Mouse (Mus musculus) neural tube, embryonic 13.5 days (tissue): ENCODE data around the gene Snapin. TPM values are rescaled to one million over a fixed set of nuclear protein-coding genes. Genes with fewer than 3 reads are reported as not detected.
A peak's percentile ranks its signal among the peaks of the same experiment; 100 is the strongest.

Source experiments
- ATAC-seq: fragments of 200-750 bp; cut with Nextera tagmentation; 2 replicates; pipeline ENCODE4 v1.8.0; 2017; ENCODE audit warnings: low read depth, mild to moderate bottlenecking, moderate TSS enrichment, moderate library complexity
- H3K27ac ChIP-seq: fragments of 300-500 bp; sonication (generic); replicated peaks from 2 replicates; pipeline ENCODE4 v1.5.1; 2015; ENCODE audit warnings: moderate library complexity, mild to moderate bottlenecking, inconsistent platforms
- H3K27me3 ChIP-seq: fragments of 300-500 bp; sonication (generic); 2 replicates; pipeline ENCODE4 v1.6.1; 2015; ENCODE audit warnings: mild to moderate bottlenecking, inconsistent platforms
- H3K36me3 ChIP-seq: fragments of 300-500 bp; sonication (generic); 2 replicates; pipeline ENCODE4 v1.6.1; 2015; ENCODE audit warnings: mild to moderate bottlenecking, inconsistent platforms
- H3K4me1 ChIP-seq: fragments of 300-500 bp; sonication (generic); replicated peaks from 2 replicates; pipeline ENCODE4 v1.6.1; 2015; ENCODE audit warnings: inconsistent platforms
- H3K4me2 ChIP-seq: fragments of 300-500 bp; sonication (generic); 2 replicates; pipeline ENCODE4 v1.6.1; 2015; ENCODE audit warnings: inconsistent platforms, mild to moderate bottlenecking, moderate library complexity
- H3K4me3 ChIP-seq: fragments of 300-500 bp; sonication (generic); 2 replicates; pipeline ENCODE4 v1.5.1; 2015; ENCODE audit warnings: mild to moderate bottlenecking, inconsistent platforms
- H3K9ac ChIP-seq: fragments of 300-500 bp; sonication (generic); 2 replicates; pipeline ENCODE4 v1.6.1; 2015; ENCODE audit warnings: moderate library complexity, mild to moderate bottlenecking, inconsistent platforms
- H3K9me3 ChIP-seq: fragments of 300-500 bp; sonication (generic); 2 replicates; pipeline ENCODE4 v1.6.1; 2016; ENCODE audit warnings: inconsistent platforms
- WGBS: fragments of 180-500 bp; shearing (Covaris S2); methylation state at CpG from one replicate; pipeline ENCODE4 v1.1.7; 2015; 5-methylcytosine and 5-hydroxymethylcytosine counted together
- polyA plus RNA-seq: library from polyadenylated mRNA; unstranded; fragments of >200 nt; fragmentation: Nextera tagmentation; extraction: Ambion mirVana; gene quantifications from 2 replicates; pipeline ENCODE4 v1.2.1, GENCODE M21; 2015

Gene Snapin
- polyA plus RNA-seq, 1 experiment from 2014 or later: 103 TPM

- Histone ChIP-seq H3K9me3 (no peaks in the 10 kb centered on the region), H3K27ac (peak overlapping the region; percentile 81), H3K36me3 (no peaks in the 10 kb centered on the region), H3K27me3 (no peaks in the 10 kb centered on the region), H3K4me3 (peak overlapping the region; percentile 29; the same call in 1 of the 2 replicates), H3K9ac (no peak overlapping the region), H3K4me1 (peaks cover 21% of the 10 kb centered on the region), H3K4me2 (peak overlapping the region; percentile 54)
- no peak for ATAC-seq
- WGBS: 62% methylated on average over 11 of the region's 11 CpGs
These were observed 45.2 kb downstream of the Snapin start for GRCm38 (mm10) chr3:90445417-90446200.

GRCm38 (mm10) chr3:90443977-90444376, 46.9 kb downstream of the Snapin start:
- no peak for ATAC-seq
- Histone ChIP-seq H3K27me3 (no peaks in the 10 kb centered on the region), H3K4me2 (no peak overlapping the region), H3K36me3 (no peaks in the 10 kb centered on the region), H3K4me1 (peaks cover 21% of the 10 kb centered on the region), H3K9ac (no peak overlapping the region), H3K9me3 (no peaks in the 10 kb centered on the region), H3K4me3 (no peak overlapping the region), H3K27ac (no peak overlapping the region)
- 80% methylated on average over 3 of the region's 3 CpGs for WGBS

- WGBS: 90% methylated on average over 2 of the region's 2 CpGs
- Histone ChIP-seq H3K27me3 (no peaks in the 10 kb centered on the region), H3K27ac (no peak overlapping the region), H3K4me3 (no peak overlapping the region), H3K36me3 (no peaks in the 10 kb centered on the region), H3K9ac (no peak overlapping the region), H3K9me3 (no peaks in the 10 kb centered on the region), H3K4me2 (no peak overlapping the region), H3K4me1 (peaks cover 5% of the 10 kb centered on the region)
- ATAC-seq: no peak
These were observed 50.1 kb downstream of the Snapin start for GRCm38 (mm10) chr3:90440756-90441155.

Other genes starting within 250 kb of the Snapin start
- 3.3 and 3.5 TPM in 2 replicates for gene Creb3l4, start 247.5 kb downstream of the Snapin start, polyA plus RNA-seq
- 42.4 and 54.8 TPM in 2 replicates for gene Slc39a1, start 242.9 kb downstream of the Snapin start, polyA plus RNA-seq
- 23.7 and 27.0 TPM in 2 replicates for gene Crtc2, start 236.9 kb downstream of the Snapin start, polyA plus RNA-seq
- gene Dennd4b, start 225.8 kb downstream of the Snapin start, polyA plus RNA-seq: 5.9 and 7.4 TPM in 2 replicates
- 13.7 and 15.6 TPM in 2 replicates for gene Gatad2b, start 197.9 kb downstream of the Snapin start, polyA plus RNA-seq
- 22.9 and 24.1 TPM in 2 replicates for gene Slc27a3, start 101.1 kb downstream of the Snapin start, polyA plus RNA-seq
- 29.3 and 30.8 TPM in 2 replicates for gene Ints3, start 57.4 kb downstream of the Snapin start, polyA plus RNA-seq
- gene Npr1, start 25.2 kb downstream of the Snapin start, polyA plus RNA-seq: 3.7 and 3.9 TPM in 2 replicates
- gene Ilf2, start 14.9 kb downstream of the Snapin start, polyA plus RNA-seq: 280 and 290 TPM in 2 replicates
- 183 and 200 TPM in 2 replicates for gene Chtop, start 18.5 kb upstream of the Snapin start, polyA plus RNA-seq
- gene S100a1, start 23.4 kb upstream of the Snapin start, polyA plus RNA-seq: 9.0 and 13.0 TPM in 2 replicates
- 13.9 and 14.9 TPM in 2 replicates for gene S100a13, start 23.4 kb upstream of the Snapin start, polyA plus RNA-seq
- 0.81 TPM in 1 of 2 replicates, not detected in the other for gene S100a14, start 35.8 kb upstream of the Snapin start, polyA plus RNA-seq
- gene S100a16, start 46.2 kb upstream of the Snapin start, polyA plus RNA-seq: 31.5 and 37.5 TPM in 2 replicates
- gene S100a3, start 69.5 kb upstream of the Snapin start, polyA plus RNA-seq: 1.4 and 1.9 TPM in 2 replicates
- not detected in 2 replicates for gene S100a2, start 99.2 kb upstream of the Snapin start, polyA plus RNA-seq
- not detected in 2 replicates for gene Gm42674, start 110.9 kb upstream of the Snapin start, polyA plus RNA-seq
- gene S100a4, start 112.7 kb upstream of the Snapin start, polyA plus RNA-seq: not detected in 2 replicates
- not detected in 2 replicates for gene S100a5, start 117.5 kb upstream of the Snapin start, polyA plus RNA-seq
- 28.2 and 28.4 TPM in 2 replicates for gene S100a6, start 121.8 kb upstream of the Snapin start, polyA plus RNA-seq
- not detected in 2 replicates for gene S100a7a, start 163.0 kb upstream of the Snapin start, polyA plus RNA-seq
- 13.5 and 16.1 TPM in 2 replicates for gene S100a8, start 177.9 kb upstream of the Snapin start, polyA plus RNA-seq
- 8.0 and 12.1 TPM in 2 replicates for gene S100a9, start 204.7 kb upstream of the Snapin start, polyA plus RNA-seq
- gene Pglyrp4, start 235.9 kb upstream of the Snapin start, polyA plus RNA-seq: not detected in 2 replicates